Mouse (Mus musculus) retina, postnatal 1 day (tissue): ENCODE data around the gene Rims4.

Experiments used
- DNase-seq: peaks from one replicate; pipeline ENCODE4 v3.0.0-alpha.2; 2012

Rims4 gene

GRCm38 (mm10) chr2:163918317-163919258 lies at the start of gene Rims4:
Gene Rims4, minus strand, starts transcription at chr2:163918683.
- DNase-seq: peak; percentile 79

- DNase-seq: no peak
These were observed 47.2 kb upstream of the Rims4 start for GRCm38 (mm10) chr2:163965706-163966105.

DNA sequence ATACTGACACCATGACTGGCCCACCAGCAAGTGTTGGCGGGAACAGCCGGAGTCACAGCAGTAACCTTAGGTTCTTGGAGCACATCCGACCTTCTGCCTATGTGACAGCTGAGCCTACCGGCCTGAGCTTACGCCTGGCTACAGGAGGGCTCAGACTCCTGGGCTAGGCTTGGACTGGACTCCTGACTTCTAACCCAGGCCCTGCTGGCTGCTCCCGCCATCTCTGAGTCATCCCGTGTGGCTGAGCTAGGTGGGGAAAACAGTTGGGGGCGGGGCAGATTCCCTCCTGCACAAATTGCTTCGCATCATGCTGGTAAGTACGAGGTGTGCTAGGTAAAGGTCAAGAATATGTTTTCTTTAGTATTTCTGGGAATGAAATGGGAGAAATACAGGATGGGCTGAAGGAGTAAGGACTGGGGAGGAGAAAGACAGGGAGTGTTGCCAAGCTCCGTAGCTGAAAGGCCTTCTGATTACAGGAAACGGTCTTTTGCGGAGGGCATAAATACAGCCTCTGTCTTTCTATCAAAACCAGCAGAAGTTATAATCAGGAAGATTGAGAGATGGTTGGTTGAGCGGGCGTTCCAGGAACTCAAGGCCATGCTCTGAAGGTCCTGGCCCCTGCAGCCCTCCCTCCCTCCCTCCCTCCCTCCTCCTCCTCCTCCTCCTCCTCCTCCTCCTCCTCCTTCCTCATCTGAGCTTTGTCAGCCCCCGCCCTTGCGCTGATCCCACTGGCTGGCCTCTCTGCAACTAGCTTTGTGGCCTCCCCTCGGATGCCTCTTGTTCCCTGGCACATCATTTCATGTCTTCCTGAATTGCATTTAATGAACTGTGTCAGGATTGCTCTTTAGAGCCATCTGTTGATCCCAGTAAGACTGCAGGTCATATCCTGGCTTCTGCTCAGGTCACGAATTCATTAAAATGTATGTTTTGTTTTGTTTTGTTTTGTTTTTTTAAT lies 46.4 kb upstream of the Rims4 start:
- DNase-seq: peak; percentile 32

- no peak for DNase-seq
These were observed 35.3 kb upstream of the Rims4 start for GRCm38 (mm10) chr2:163953622-163954310.

GRCm38 (mm10) chr2:163951770-163952169 lies 33.3 kb upstream of the Rims4 start:
- peak; percentile 70 for DNase-seq

DNA sequence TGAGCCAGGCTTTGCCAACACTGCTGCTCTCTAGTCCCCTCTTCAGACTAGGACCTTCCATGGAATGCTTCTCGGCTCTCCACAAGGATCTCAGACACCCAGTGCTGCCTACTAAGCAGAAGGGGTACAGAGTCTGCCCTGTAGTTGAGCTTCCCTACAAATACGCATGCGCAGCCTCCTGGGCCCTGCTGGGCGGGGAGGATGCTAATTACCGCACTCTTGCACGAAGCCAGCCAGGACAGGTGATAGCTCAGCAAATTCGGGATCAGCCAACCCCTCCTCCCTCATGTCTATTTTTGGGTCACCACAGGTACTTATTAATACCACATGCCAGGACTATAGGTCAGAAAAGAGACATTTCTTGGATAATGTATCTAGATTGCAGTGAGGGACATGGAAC lies 29.5 kb upstream of the Rims4 start:
- no peak for DNase-seq

GRCm38 (mm10) chr2:163946221-163946620 lies 27.7 kb upstream of the Rims4 start:
- no peak for DNase-seq

GRCm38 (mm10) chr2:163944511-163944910 lies 26.0 kb upstream of the Rims4 start:
- no peak for DNase-seq

DNA sequence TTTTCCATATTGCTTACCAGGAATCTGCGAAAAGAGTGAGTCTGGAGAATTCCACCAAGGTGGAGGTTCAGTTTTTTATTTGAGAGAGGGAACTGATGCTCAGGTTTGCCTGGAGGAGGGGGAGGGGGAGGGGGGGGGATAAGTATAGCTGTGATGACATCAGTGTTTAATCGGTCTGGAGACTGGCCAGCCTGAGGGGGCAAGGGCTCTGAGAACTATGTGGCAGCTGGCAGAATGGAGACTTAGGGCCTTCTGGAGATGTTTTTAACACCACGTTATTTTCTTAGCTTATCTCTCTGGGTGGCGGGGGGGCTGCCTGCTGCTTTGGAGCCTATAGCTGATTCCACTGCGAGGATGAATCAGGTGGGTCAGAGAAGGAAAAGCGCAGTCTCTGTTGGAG lies 24.6 kb upstream of the Rims4 start:
- peak; percentile 68 for DNase-seq

GRCm38 (mm10) chr2:163939522-163939921 lies 21.0 kb upstream of the Rims4 start:
- DNase-seq: peak; percentile 61

GRCm38 (mm10) chr2:163932151-163932550 lies 13.7 kb upstream of the Rims4 start:
- DNase-seq: no peak

GRCm38 (mm10) chr2:163928464-163929200 lies 10.1 kb upstream of the Rims4 start:
- no peak for DNase-seq

- DNase-seq: no peak
These were observed 6.6 kb upstream of the Rims4 start for GRCm38 (mm10) chr2:163925044-163925443.

DNA sequence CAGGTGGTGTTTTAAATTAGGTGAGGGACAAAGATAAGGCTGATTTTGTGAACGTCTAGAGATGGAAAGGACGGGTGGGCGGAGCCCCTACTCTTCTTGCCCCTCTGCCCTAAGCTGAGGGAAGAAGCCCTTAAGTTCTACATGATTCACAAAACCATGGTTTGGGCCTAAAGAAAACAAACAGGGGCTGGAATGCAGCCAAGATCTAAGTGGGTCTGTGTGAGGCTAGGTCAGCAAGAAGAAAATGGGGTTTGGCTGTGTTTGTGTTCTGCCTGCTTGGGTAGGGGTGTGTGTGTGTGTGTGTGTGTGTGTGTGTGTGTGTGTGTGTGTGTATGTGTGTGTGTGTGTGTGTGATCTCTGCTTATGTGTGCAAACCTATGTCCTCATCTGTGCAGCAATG lies 6.0 kb upstream of the Rims4 start:
- DNase-seq: no peak

GRCm38 (mm10) chr2:163923113-163923512 lies 4.6 kb upstream of the Rims4 start:
- no peak for DNase-seq

GRCm38 (mm10) chr2:163919581-163919980 lies 1.1 kb upstream of the Rims4 start:
- DNase-seq: no peak

GRCm38 (mm10) chr2:163916703-163917102 lies 1.8 kb downstream of the Rims4 start:
- DNase-seq: no peak

- DNase-seq: no peak
These were observed 3.1 kb downstream of the Rims4 start for GRCm38 (mm10) chr2:163915294-163915791.

DNA sequence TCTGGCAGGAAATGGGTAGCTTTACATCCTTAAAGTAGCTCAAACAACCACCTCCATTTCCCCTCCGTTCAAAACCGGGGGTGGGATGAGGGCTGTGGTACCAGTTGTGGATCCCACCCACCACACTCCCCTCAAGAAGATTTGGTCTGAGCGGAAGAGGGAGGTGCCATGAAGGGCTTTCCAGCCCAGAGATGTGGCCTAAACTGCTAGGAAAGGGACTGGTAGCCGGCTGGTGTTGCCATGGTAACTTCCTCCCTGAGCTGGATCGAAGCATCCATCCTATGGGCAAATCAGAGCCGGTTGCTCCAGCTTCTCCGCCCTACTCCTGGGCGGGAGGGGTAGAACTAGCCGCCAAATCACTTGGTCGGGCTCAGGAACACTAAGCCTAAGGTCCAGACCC lies 4.4 kb downstream of the Rims4 start:
- DNase-seq: peak; percentile 59

- DNase-seq: no peak
These were observed 4.8 kb downstream of the Rims4 start for GRCm38 (mm10) chr2:163913704-163914103.

GRCm38 (mm10) chr2:163911826-163912444 lies 6.5 kb downstream of the Rims4 start:
- DNase-seq: peak; percentile 21
